Mouse (Mus musculus) erythroblast, embryonic 14.5 days (primary cell): ENCODE measurements around the gene Ugt3a2.

Experiments
- GATA1 ChIP-seq: IDR thresholded peaks from 2 replicates; pipeline ENCODE4 v1.6.1; 2012; ENCODE audit warnings: low read length, inconsistent platforms, mixed read lengths
- TAL1 ChIP-seq: IDR thresholded peaks from 3 replicates; pipeline ENCODE4 v1.6.1; 2012; ENCODE audit warnings: low read length, inconsistent platforms, mixed read lengths

- TF ChIP-seq GATA1, result no peak
- TF ChIP-seq TAL1, result no peak
Observed at GRCm38 (mm10) chr15:9334596-9334995, 754 bp upstream of the Ugt3a2 start.
